Mouse (Mus musculus) heart, embryonic 15.5 days (tissue): ENCODE data around the gene Ints13. TPM values are rescaled to one million over a fixed set of nuclear protein-coding genes. Genes with fewer than 3 reads are reported as not detected.
A peak's percentile ranks its signal among the peaks of the same experiment; 100 is the strongest.

Experiments used
- ATAC-seq: fragments of 200-750 bp; cut with Nextera tagmentation; replicated peaks from 2 replicates; pipeline ENCODE4 v1.8.0; 2017; ENCODE audit warnings: low read depth, moderate TSS enrichment; ENCODE audit not compliant: insufficient number of reproducible peaks, insufficient read depth, low FRiP score
- H3K27ac ChIP-seq: fragments of 300-500 bp; sonication (generic); 2 replicates; pipeline ENCODE4 v1.5.1; 2015; ENCODE audit warnings: mild to moderate bottlenecking, inconsistent platforms
- H3K27me3 ChIP-seq: fragments of 300-500 bp; sonication (generic); 2 replicates; pipeline ENCODE4 v1.6.1; 2015; ENCODE audit warnings: inconsistent platforms
- H3K36me3 ChIP-seq: fragments of 300-500 bp; sonication (generic); 2 replicates; pipeline ENCODE4 v1.6.1; 2015; ENCODE audit warnings: mild to moderate bottlenecking, inconsistent platforms
- H3K4me1 ChIP-seq: fragments of 300-500 bp; sonication (generic); replicated peaks from 2 replicates; pipeline ENCODE4 v1.6.1; 2015; ENCODE audit warnings: inconsistent platforms
- H3K4me2 ChIP-seq: fragments of 300-500 bp; sonication (generic); 2 replicates; pipeline ENCODE4 v1.6.1; 2015; ENCODE audit warnings: inconsistent platforms, mild to moderate bottlenecking, moderate library complexity
- H3K4me3 ChIP-seq: fragments of 300-500 bp; sonication (generic); 2 replicates; pipeline ENCODE4 v1.5.1; 2015; ENCODE audit warnings: mild to moderate bottlenecking, inconsistent platforms
- H3K9ac ChIP-seq: fragments of 300-500 bp; sonication (generic); 2 replicates; pipeline ENCODE4 v1.6.1; 2015; ENCODE audit warnings: mild to moderate bottlenecking, inconsistent platforms
- H3K9me3 ChIP-seq: fragments of 300-500 bp; sonication (generic); replicated peaks from 2 replicates; pipeline ENCODE4 v1.6.1; 2016; ENCODE audit warnings: inconsistent platforms
- WGBS: fragments of 180-500 bp; shearing (Covaris S2); methylation state at CpG from one replicate; pipeline ENCODE4 v1.1.7; 2015; ENCODE audit warnings: mixed read lengths; 5-methylcytosine and 5-hydroxymethylcytosine counted together
- polyA plus RNA-seq: library from polyadenylated mRNA; unstranded; fragments of >200 nt; fragmentation: Nextera tagmentation; extraction: Ambion mirVana; gene quantifications from 2 replicates; pipeline ENCODE4 v1.2.1, GENCODE M21; 2015

Ints13 gene
- 47.0 and 49.4 TPM in 2 replicates for polyA plus RNA-seq

- peak; percentile 95 for ATAC-seq
- peaks cover 24% of the 10 kb centered on the region for H3K4me1 ChIP-seq
Observed at GRCm38 (mm10) chr6:146577310-146578109, at the start of gene Ints13. Ints13 (minus strand) TSS chr6:146577835.

GRCm38 (mm10) chr6:146616670-146617069 lies 39.0 kb upstream of the Ints13 start:
- ATAC-seq: no peak

More at GRCm38 (mm10) chr6:146577310-146578109, at the start of gene Ints13:
- H3K9me3 ChIP-seq: no peaks in the 10 kb centered on the region
- H3K4me3 ChIP-seq: peak within 1 kb of the TSS; percentile 84
- WGBS: under 1% methylated on average over 77 of the region's 77 CpGs
- peak within 1 kb of the TSS; percentile 90 for H3K9ac ChIP-seq
- peak within 1 kb of the TSS; percentile 72 for H3K4me2 ChIP-seq
- peaks cover 2% of the 10 kb centered on the region; the same call in 1 of the 2 replicates for H3K36me3 ChIP-seq
- no peaks in the 10 kb centered on the region for H3K27me3 ChIP-seq
- H3K27ac ChIP-seq: peak within 1 kb of the TSS; percentile 97

GRCm38 (mm10) chr6:146615891-146616290 lies 38.3 kb upstream of the Ints13 start:
- H3K27ac ChIP-seq: no peak overlapping the region
- no peaks in the 10 kb centered on the region for H3K27me3 ChIP-seq
- H3K4me1 ChIP-seq: no peaks in the 10 kb centered on the region
- no peak overlapping the region for H3K9ac ChIP-seq
- no peak for ATAC-seq
- no peaks in the 10 kb centered on the region for H3K9me3 ChIP-seq
- H3K36me3 ChIP-seq: peaks cover 80% of the 10 kb centered on the region
- 92% methylated on average over 8 of the region's 8 CpGs for WGBS
- H3K4me3 ChIP-seq: no peak overlapping the region
- H3K4me2 ChIP-seq: no peak overlapping the region

More at GRCm38 (mm10) chr6:146616670-146617069, 39.0 kb upstream of the Ints13 start:
- no peaks in the 10 kb centered on the region for H3K4me1 ChIP-seq
- no peak overlapping the region for H3K4me2 ChIP-seq
- H3K36me3 ChIP-seq: peaks cover 76% of the 10 kb centered on the region
- H3K9me3 ChIP-seq: no peaks in the 10 kb centered on the region
- no peaks in the 10 kb centered on the region for H3K27me3 ChIP-seq
- no peak overlapping the region for H3K4me3 ChIP-seq
- no peak overlapping the region for H3K9ac ChIP-seq
- no peak overlapping the region for H3K27ac ChIP-seq
- 85% methylated on average over 2 of the region's 2 CpGs for WGBS

- H3K4me1 ChIP-seq: no peaks in the 10 kb centered on the region
- no peak overlapping the region for H3K4me3 ChIP-seq
- no peaks in the 10 kb centered on the region for H3K27me3 ChIP-seq
- no peak for ATAC-seq
- no peak overlapping the region for H3K27ac ChIP-seq
- H3K36me3 ChIP-seq: peaks cover 84% of the 10 kb centered on the region
- no peak overlapping the region for H3K4me2 ChIP-seq
- 90% methylated on average over 5 of the region's 5 CpGs for whole genome bisulfite sequencing
- H3K9me3 ChIP-seq: no peaks in the 10 kb centered on the region
- H3K9ac ChIP-seq: no peak overlapping the region
Observed at GRCm38 (mm10) chr6:146614541-146614940, 36.9 kb upstream of the Ints13 start.

GRCm38 (mm10) chr6:146613907-146614306 lies 36.3 kb upstream of the Ints13 start:
- Histone ChIP-seq H3K27ac (no peak overlapping the region), H3K4me2 (no peak overlapping the region), H3K9me3 (no peaks in the 10 kb centered on the region), H3K4me1 (no peaks in the 10 kb centered on the region), H3K4me3 (no peak overlapping the region), H3K9ac (no peak overlapping the region), H3K27me3 (no peaks in the 10 kb centered on the region), H3K36me3 (peaks cover 87% of the 10 kb centered on the region)
- WGBS: 89% methylated on average over 5 of the region's 5 CpGs
- no peak for ATAC-seq

- Histone ChIP-seq H3K27ac (no peak overlapping the region), H3K4me1 (no peaks in the 10 kb centered on the region), H3K9me3 (no peaks in the 10 kb centered on the region), H3K9ac (no peak overlapping the region), H3K36me3 (peaks cover 83% of the 10 kb centered on the region), H3K27me3 (no peaks in the 10 kb centered on the region), H3K4me2 (no peak overlapping the region), H3K4me3 (no peak overlapping the region)
- no peak for ATAC-seq
- 87% methylated on average over 5 of the region's 5 CpGs for WGBS
Observed at GRCm38 (mm10) chr6:146612736-146613135, 35.1 kb upstream of the Ints13 start.

- no peak for ATAC-seq
- Histone ChIP-seq H3K27me3 (no peaks in the 10 kb centered on the region), H3K9me3 (no peaks in the 10 kb centered on the region), H3K4me2 (no peak overlapping the region), H3K4me1 (no peaks in the 10 kb centered on the region), H3K27ac (no peak overlapping the region), H3K9ac (no peak overlapping the region), H3K4me3 (no peak overlapping the region), H3K36me3 (peaks cover 83% of the 10 kb centered on the region)
- 88% methylated on average over 7 of the region's 7 CpGs for WGBS
Observed at GRCm38 (mm10) chr6:146611897-146612296, 34.3 kb upstream of the Ints13 start.

GRCm38 (mm10) chr6:146611385-146611784 lies 33.8 kb upstream of the Ints13 start:
- ATAC-seq: no peak
- no peak overlapping the region for H3K9ac ChIP-seq

GRCm38 (mm10) chr6:146603651-146604050 lies 26.0 kb upstream of the Ints13 start:
- H3K9me3 ChIP-seq: no peaks in the 10 kb centered on the region
- ATAC-seq: no peak
- H3K4me1 ChIP-seq: no peaks in the 10 kb centered on the region
- no peak overlapping the region for H3K27ac ChIP-seq
- H3K4me2 ChIP-seq: no peak overlapping the region
- peaks cover 85% of the 10 kb centered on the region for H3K36me3 ChIP-seq
- 75% methylated on average over 10 of the region's 10 CpGs for WGBS
- no peak overlapping the region for H3K4me3 ChIP-seq
- H3K9ac ChIP-seq: no peak overlapping the region
- H3K27me3 ChIP-seq: no peaks in the 10 kb centered on the region

More at GRCm38 (mm10) chr6:146611385-146611784, 33.8 kb upstream of the Ints13 start:
- no peaks in the 10 kb centered on the region for H3K9me3 ChIP-seq
- H3K27me3 ChIP-seq: no peaks in the 10 kb centered on the region
- no peak overlapping the region for H3K4me2 ChIP-seq
- H3K4me1 ChIP-seq: no peaks in the 10 kb centered on the region
- 92% methylated on average over 6 of the region's 6 CpGs for WGBS
- H3K4me3 ChIP-seq: no peak overlapping the region
- peaks cover 83% of the 10 kb centered on the region for H3K36me3 ChIP-seq
- no peak overlapping the region for H3K27ac ChIP-seq

GRCm38 (mm10) chr6:146602601-146603000 lies 25.0 kb upstream of the Ints13 start:
- H3K9ac ChIP-seq: no peak overlapping the region
- no peaks in the 10 kb centered on the region for H3K9me3 ChIP-seq
- no peak overlapping the region for H3K27ac ChIP-seq
- H3K27me3 ChIP-seq: no peaks in the 10 kb centered on the region
- H3K36me3 ChIP-seq: peaks cover 78% of the 10 kb centered on the region
- no peak overlapping the region for H3K4me3 ChIP-seq
- H3K4me2 ChIP-seq: no peak overlapping the region
- H3K4me1 ChIP-seq: no peaks in the 10 kb centered on the region
- WGBS: 80% methylated on average over 4 of the region's 4 CpGs
- no peak for ATAC-seq

- Histone ChIP-seq H3K27ac (no peak overlapping the region), H3K4me3 (no peak overlapping the region), H3K4me2 (no peak overlapping the region), H3K36me3 (peaks cover 43% of the 10 kb centered on the region), H3K9ac (no peak overlapping the region), H3K9me3 (no peaks in the 10 kb centered on the region), H3K27me3 (no peaks in the 10 kb centered on the region), H3K4me1 (peaks cover 2% of the 10 kb centered on the region; the same call in 1 of the 2 replicates)
- ATAC-seq: no peak
- WGBS: 88% methylated on average over 5 of the region's 5 CpGs
Observed at GRCm38 (mm10) chr6:146585134-146585533, 7.5 kb upstream of the Ints13 start.
